Mouse (Mus musculus) adrenal gland, adult 2 months (tissue): ENCODE results near the gene Ddc. TPM values are rescaled to one million over a fixed set of nuclear protein-coding genes. Genes with fewer than 3 reads are reported as not detected.
A peak's percentile ranks its signal among the peaks of the same experiment; 100 is the strongest.

Experiments used
- DNase-seq: peaks from one replicate; pipeline ENCODE4 v3.0.0; 2021
- long read RNA-seq: library from polyadenylated mRNA; stranded (forward); transcript quantifications from one replicate; pipeline ENCODE4 v2.0.0, GENCODE M21; 2021
- polyA plus RNA-seq: library from polyadenylated mRNA; depleted of rRNA; stranded (reverse); fragments of >200 nt; gene quantifications from 2 replicates; pipeline ENCODE4 v1.2.3, GENCODE M21; 2012; rRNA removed
- total RNA-seq, 2 experiments: library from RNA; stranded (reverse); gene quantifications; 2 replicates each; pipeline ENCODE4 v1.2.3; 2021

Gene Ddc
- total RNA-seq (10 to 100 TPM; 46.1 to 86.5 TPM), polyA plus RNA-seq (11.0 and 13.5 TPM in 2 replicates)
- long read RNA-seq, partial matches to known transcripts: 0 of 3 reads
- long read RNA-seq, other reads (novel, unspliced or antisense): 0 of 3 reads

- no peak for DNase-seq
These were observed at the start of gene Ddc for GRCm38 (mm10) chr11:11897645-11898357. Ddc (minus strand) TSS chr11:11898144.

GRCm38 (mm10) chr11:11945766-11946165, 47.8 kb upstream of the Ddc start:
- DNase-seq: no peak

DNA sequence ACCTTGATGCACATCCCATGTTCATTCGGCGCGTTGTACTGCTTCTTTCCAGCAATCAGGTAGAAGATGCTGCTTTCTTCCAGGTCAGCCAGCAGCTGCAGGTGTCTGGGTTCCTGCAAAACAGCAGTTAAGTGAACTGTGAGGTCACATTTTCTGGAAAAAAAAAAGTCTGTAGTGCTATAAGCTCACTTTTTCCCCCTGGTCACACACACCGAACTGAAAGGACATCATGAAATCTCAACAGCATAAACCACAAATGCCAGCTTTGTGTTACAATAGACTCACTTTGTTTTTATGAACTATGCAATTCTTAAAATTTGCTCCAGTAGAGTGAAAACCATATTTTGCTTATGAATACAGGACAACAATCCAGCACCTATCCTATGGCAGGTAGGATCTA, 46.9 kb upstream of the Ddc start:
- no peak for DNase-seq

DNA sequence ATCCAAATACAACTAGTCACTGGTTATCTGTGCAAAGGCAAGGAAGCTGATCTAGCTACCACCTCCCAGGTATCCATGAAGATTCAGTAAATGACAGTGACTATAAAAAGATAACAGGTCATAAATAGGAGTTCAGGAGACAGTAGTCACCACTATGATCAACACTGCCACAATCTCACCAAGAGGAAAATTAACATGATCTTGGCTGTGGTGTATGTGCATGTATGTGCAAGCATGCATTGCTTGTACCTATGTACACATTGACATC, 46.1 kb upstream of the Ddc start:
- DNase-seq: no peak

- DNase-seq: no peak
These were observed 45.5 kb upstream of the Ddc start for GRCm38 (mm10) chr11:11943240-11944081.

- no peak for DNase-seq
These were observed 44.6 kb upstream of the Ddc start for GRCm38 (mm10) chr11:11942320-11943217.

GRCm38 (mm10) chr11:11940833-11941681, 43.1 kb upstream of the Ddc start:
- no peak for DNase-seq

GRCm38 (mm10) chr11:11939611-11940010, 41.7 kb upstream of the Ddc start:
- DNase-seq: peak; percentile 54

GRCm38 (mm10) chr11:11938591-11938990, 40.6 kb upstream of the Ddc start:
- DNase-seq: no peak

- no peak for DNase-seq
These were observed 39.5 kb upstream of the Ddc start for GRCm38 (mm10) chr11:11937340-11938030.

GRCm38 (mm10) chr11:11934808-11935207, 36.9 kb upstream of the Ddc start:
- no peak for DNase-seq

DNA sequence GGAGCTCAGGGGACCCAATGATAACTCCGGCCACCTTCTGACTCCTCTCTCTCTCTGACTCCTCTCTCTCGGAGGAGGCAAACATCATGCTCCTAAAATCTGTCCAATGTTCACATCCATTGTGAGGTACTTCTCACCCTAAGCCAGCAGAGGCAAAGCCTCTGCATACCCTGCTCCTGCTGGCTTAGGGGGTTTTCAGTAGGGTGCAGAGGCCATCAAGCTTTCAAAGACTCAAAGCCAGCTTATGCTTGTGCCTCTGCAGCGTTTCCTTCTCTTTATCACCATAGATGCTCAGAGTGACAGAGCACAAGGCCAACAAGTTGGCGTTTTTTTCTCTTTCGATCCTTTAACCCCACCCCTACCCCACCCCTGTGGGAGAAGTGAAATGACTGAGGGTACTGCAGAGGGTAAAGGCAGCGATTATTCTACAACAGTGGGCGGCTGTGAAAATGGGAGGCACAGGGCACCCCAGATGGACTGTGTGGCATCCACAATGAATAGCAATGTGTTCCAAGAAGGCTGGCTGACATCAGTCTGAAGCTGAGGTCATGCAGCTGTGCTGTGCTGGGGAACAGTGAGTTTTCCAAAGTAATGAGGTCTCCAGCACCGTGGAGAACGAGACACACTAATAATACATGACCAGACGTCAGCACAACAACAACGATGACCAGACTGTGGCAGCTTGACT, 34.3 kb upstream of the Ddc start:
- DNase-seq: no peak

DNA sequence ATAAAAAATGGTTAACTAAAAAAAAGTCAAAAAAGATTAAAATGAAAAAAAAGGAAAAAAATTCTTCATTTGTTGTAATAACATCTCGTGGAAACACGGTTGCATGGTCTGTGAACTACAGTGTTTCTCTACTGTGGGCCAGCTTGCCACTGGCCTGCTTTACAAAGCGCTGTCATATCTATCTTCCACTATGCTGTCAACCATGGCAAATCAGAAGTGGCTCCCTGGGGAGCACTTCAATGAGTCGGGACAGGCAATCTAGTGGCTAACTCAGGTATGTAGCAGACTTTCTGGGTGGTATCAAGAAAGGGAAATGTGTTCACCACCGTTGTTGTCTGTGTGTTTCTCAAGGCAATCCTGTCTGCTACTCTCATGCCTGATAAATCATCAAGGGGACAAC, 33.7 kb upstream of the Ddc start:
- DNase-seq: no peak

- no peak for DNase-seq
These were observed 32.6 kb upstream of the Ddc start for GRCm38 (mm10) chr11:11930527-11930926.

DNA sequence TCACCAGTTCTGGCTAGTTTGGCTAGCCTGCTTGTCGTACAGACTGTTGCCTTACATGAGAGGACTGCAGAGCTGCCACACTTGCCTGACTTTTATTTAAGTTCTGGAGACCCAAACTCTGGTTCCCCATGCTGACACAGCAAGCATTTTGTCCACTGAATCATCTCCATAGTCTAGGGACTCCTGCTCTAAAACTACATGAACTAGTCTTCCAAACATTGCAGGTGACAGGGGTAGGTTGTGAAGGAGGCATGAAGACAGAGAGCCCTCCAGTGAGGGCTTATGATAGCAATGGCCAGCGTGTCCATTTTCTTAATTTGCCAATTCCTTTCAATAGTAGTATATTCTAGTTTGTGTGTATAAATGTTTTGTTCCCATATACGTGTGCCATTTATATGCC, 31.1 kb upstream of the Ddc start:
- DNase-seq: no peak

GRCm38 (mm10) chr11:11928586-11928985, 30.6 kb upstream of the Ddc start:
- peak; percentile 38 for DNase-seq

DNA sequence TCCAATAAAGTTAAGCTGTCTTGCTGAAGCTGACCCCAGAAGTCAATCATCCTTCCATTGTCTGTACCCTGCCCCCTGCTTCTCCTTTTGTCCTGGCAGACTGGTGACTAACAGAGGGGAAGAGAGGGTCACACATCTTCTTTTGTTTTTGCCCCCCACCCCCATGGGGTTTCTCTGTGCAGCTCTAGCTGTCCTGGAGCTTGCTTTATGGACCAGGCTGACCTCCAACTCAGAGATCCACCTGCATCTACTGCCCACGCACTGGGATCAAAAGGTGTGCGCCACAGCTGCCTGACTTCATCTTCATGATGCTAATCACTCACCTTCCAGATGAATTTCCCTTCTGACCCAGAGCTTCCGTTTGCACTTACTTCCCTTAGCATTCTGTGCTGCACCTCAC, 26.0 kb upstream of the Ddc start:
- DNase-seq: no peak

- DNase-seq: no peak
These were observed 25.4 kb upstream of the Ddc start for GRCm38 (mm10) chr11:11923345-11923744.

- no peak for DNase-seq
These were observed 24.2 kb upstream of the Ddc start for GRCm38 (mm10) chr11:11922106-11922505.

DNA sequence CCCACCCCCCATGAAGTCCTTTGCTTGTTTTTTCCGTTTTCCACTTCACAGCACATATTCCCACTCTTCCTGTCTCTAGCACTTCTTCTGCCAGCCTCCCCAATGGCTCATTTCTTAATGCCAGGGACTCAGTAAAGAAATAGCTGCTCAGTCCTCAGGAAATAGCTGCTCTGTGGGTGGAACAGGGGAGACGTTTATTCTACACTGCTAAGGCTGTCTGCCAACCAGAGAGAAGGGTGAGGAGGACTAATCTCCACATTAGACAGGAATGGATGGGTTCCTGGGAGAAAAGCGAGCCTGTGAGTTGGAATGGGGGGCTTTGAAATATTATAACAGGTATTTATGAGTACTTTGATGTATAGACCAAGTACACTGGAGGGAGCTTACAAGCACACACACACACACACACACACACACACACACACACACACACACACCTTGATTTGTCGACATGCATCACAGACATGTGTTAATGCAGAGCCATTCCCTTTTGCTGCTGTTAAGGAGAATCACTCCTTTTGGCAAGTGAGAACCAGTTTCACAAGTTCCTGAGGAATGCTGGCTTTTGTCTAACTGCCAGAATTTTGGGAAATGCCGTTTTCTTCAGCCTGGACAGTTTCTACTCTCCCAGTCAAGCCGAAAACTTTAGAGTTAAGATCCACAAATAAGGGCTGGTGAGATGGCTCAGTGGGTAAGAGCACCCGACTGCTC, 9.9 kb upstream of the Ddc start:
- no peak for DNase-seq
